Mouse (Mus musculus) colon, adult 2 months (tissue): ENCODE results near the gene Ptger1. TPM values are rescaled to one million over a fixed set of nuclear protein-coding genes. Genes with fewer than 3 reads are reported as not detected.

Source experiments
- polyA plus RNA-seq: library from polyadenylated mRNA; depleted of rRNA; stranded (reverse); fragments of >200 nt; gene quantifications from 2 replicates; pipeline ENCODE4 v1.2.3, GENCODE M21; 2012; rRNA removed

Gene Ptger1
- 18.4 and 21.8 TPM in 2 replicates for polyA plus RNA-seq

DNA sequence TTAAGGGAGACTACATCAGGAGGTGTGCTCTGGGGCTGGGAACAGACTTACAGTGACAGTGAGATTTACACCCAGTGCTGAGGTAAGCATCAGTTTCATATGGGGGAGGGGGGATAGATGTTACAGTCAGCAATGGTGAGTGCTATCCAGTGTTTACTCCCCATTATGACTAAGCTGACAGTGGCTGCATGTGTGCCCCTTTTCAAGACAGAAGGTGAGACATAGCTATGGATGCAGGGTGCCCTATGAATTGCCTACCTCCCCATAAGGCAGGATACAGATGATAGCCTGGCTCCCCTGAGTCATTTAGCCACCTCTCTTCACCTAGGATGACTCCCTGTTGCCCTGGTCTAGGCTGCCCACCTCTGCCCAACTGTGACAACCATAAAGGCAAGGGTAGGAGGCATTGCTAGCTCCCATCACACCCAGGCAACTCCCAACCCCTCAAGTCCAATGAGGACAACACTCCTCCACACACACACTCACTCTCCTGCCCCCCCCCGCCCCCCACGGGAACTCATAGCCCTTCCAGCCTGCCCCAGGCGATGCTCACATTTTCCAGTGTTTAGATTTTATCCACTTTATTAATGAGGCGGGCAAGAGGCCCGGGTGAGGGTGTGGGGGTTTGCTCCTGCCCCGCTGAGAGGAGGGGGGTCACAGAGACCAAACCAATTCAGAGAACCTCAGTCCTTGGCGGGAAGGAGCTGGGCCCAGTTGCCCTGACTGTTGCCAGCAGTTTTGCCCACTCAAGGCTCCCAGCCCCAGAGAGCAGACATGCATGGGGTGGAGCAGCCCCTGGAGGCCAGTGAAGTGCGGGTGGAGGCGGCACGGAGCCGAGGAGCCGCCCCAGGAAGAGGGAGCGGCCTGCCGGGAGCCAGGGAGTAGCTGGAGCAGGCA is at the start of gene Ptger1:
Gene Ptger1, plus strand, starts transcription at position 710 of the 897 bp plus-strand sequence.

DNA sequence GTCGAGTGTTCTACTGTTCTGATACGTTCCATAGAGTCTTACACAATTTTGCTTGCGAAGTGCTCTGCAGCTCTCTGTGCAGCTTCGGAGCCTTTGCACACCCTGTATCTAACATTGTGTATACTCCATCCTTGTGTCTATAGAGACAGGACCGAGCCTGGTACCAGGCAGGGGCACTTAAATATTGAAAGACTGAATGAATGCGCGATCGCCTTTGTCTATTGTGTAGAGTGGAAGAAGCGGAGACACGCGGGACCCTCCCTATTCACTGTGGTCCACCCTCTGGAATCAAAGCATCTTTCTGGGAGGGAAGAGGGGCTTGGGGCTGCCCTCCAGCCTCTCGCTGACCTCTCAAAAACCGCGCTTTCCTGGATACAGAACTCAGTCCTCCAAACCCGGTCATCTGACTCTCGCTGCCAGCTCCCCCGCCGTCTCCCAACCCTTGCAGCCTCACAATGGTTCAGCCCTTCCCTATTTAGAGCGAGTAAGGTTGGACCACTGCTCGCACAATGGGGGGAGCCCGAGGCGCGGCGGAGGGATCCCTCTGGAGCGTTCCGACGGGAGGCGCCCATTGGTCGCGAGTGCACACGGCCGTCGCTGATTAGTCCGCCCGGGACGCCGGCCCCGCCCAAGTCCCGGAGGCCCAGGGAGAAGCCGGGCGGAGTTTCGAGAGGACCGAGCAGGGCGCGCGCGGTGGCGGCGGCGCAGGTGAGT is 14.3 kb upstream of the Ptger1 start, which contains the start of gene Gipc1:
Gene Gipc1, plus strand, starts transcription at position 648 of the 714 bp plus-strand sequence.

DNA sequence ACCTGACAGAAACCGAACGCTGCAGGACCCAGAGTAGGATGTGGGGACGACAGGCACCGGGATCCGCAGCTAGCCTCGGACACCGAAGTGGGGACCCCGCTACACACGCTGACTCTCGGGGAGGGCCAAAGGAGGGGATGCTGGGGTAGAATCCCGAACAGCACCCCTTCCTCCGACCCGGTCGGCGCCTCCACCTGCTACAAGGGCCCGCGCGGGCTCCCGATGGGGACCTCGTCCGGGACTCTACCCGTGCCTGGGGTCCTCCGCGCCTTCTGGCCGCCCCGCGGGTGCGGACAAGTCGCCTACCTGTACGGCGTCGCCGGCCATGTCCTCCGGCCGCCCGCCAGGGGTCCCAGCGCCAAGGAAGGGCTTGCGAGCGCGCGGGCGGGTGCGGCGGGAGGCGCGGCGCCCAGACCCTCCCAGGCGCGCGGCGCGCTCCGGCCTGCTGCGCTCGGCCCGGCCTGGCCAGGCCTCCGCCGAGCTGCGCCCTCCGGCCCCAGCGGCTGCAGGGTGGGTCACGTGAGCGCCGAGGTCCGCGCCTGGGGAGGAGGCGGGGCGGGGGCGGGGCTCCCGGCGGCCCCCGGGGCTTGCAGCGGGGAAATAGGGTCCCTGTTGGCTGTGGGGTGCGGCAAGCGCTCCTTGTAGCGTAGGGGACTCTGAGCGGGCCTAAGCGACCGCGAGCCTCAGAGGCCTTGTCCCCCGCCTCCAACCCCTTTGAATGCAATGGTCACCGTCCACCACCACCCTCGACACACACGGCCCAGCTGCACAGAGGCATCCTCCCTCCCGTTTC is 32.4 kb downstream of the Ptger1 start, which contains the start of gene Pkn1:
Gene Pkn1, minus strand, starts transcription at position 519 of the 793 bp plus-strand sequence.

DNA sequence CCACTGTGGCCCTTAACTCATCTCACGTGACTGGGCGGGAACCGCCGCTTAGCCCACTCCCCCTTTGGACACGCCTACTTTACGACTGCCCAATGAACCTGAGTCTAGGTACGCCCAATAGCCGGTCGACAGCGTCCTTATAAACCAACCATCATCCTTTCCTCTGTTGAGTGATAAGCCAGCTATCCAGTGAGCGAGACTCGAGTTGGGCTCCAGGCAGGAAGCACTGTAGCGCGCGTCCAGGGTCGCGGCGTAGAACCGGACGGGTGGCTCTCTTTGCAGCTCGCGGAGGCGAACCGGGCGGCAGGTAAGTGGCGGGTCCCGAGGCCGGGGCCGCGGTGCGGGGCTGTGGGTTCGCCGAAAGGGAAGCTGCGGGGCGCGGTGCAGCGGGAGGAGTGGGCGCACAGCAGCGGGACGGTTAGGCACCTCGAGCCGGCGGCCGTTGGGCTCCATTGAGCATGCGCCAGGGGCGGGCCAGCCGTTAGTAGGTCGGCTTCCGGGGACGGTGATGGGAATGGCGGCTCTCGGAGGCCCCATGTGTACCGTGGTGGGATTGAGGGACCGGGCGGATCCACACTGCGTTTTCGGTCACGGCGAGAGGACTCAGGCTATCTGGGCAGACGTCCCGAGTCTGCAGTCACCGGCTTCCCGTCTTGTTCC is 48.7 kb downstream of the Ptger1 start, which contains the start of gene Ddx39:
Gene Ddx39, plus strand, starts transcription at position 147 of the 660 bp plus-strand sequence.

Other genes starting within 250 kb of the Ptger1 start
- 1.2 and 1.4 TPM in 2 replicates for gene Scoc, start 208.3 kb upstream of the Ptger1 start, polyA plus RNA-seq
- gene Olfr370, start 130.9 kb upstream of the Ptger1 start, polyA plus RNA-seq, result not detected in 2 replicates
- gene Ndufb7, start 100.0 kb upstream of the Ptger1 start, polyA plus RNA-seq, result 413 and 526 TPM in 2 replicates
- gene Tecr, start 58.7 kb upstream of the Ptger1 start, polyA plus RNA-seq, result 425 and 546 TPM in 2 replicates
- 25.6 and 32.7 TPM in 2 replicates for gene Dnajb1, start 58.5 kb upstream of the Ptger1 start, polyA plus RNA-seq
- 96.8 and 104 TPM in 2 replicates for gene Gipc1, start 14.0 kb upstream of the Ptger1 start, polyA plus RNA-seq
- gene Pkn1, start 32.5 kb downstream of the Ptger1 start, polyA plus RNA-seq, result 114 and 122 TPM in 2 replicates
- 42.3 and 45.4 TPM in 2 replicates for gene Ddx39, start 48.5 kb downstream of the Ptger1 start, polyA plus RNA-seq
- 69.7 and 76.2 TPM in 2 replicates for gene Adgre5, start 74.6 kb downstream of the Ptger1 start, polyA plus RNA-seq
- 37.4 and 40.7 TPM in 2 replicates for gene Adgrl1, start 233.4 kb downstream of the Ptger1 start, polyA plus RNA-seq